14 mouse cellular contexts compared by ENCODE assay signal in the genomic region with DNA sequence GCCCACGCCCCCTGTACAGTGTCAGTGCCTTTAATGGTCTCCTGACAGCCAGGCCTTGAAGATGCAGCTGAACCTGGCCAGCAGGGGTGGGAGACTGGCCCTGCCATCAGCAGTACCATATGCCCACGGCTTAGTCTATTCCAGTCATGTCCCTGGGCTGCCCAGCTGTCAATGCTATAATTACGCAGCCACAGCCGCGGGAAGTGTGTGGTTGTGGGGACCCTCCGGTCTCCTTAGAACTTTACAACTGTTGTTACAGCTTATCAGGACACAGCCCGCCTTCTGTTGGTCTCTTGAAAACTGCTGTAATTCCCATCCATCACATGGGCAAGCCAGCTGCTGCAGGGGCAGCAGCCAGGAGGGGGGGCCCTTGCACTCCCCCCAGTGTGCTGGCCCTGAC.
DNase-seq lines count a peak whose midpoint lies in the region; ATAC-seq lines count a peak whose summit lies in the region.
"Had no signal": no experiment of that assay in that cellular context is flagged by ENCODE, and none has a peak within 500 bp of the region (broad histone marks: within the 10 kb centered on the region; RNA-seq: fewer than 3 reads in every experiment).

No protein-coding gene starts in this region.

- H3K36me3 ChIP-seq in heart, embryonic 10.5 days = no peaks in the 10 kb centered on the region
- no peaks in the 10 kb centered on the region for H3K36me3 ChIP-seq in neural tube, embryonic 13.5 days
- H3K36me3 ChIP-seq: G1E; neural tube, embryonic 15.5 days had no signal

- 0 out of 2 replicates have a peak, but pooled peaks have one; percentile 53 for ATAC-seq in neural tube, embryonic 13.5 days (ENCODE audit: low read depth)

- 50% methylated on average over 7 of the region's 7 CpGs for WGBS in heart, embryonic 10.5 days
- 36% methylated on average over 7 of the region's 7 CpGs for WGBS in neural tube, embryonic 13.5 days

- H3K9me3 ChIP-seq in heart, embryonic 10.5 days = no peaks in the 10 kb centered on the region
- H3K9me3 ChIP-seq in neural tube, embryonic 13.5 days = no peaks in the 10 kb centered on the region
- H3K9me3 ChIP-seq: neural tube, embryonic 15.5 days had no signal

- no peak overlapping the region for H3K4me2 ChIP-seq in neural tube, embryonic 13.5 days
- H3K4me2 ChIP-seq: hindbrain, embryonic 14.5 days; liver, embryonic 11.5 days; neural tube, embryonic 15.5 days had no signal

- no peak overlapping the region for H3K9ac ChIP-seq in neural tube, embryonic 13.5 days
- H3K9ac ChIP-seq: hindbrain, embryonic 14.5 days; neural tube, embryonic 15.5 days had no signal

- intact Hi-C loops in left cerebral cortex, postnatal 4 days (cut with DNase I) = no loop called here

- DNase-seq in heart, adult 11 months = peak; percentile 82
- DNase-seq in heart, embryonic 10.5 days (ENCODE audit: low spot score) = no peak
- DNase-seq in neural tube, embryonic 10.5 days (ENCODE audit: extremely low spot score, low spot score) = no peak
- DNase-seq in left cerebral cortex, postnatal 4 days = peak; percentile 4
- peak; percentile 48 for DNase-seq in retina, postnatal 1 day
- no peak for DNase-seq in gastrocnemius, postnatal 25 days
- DNase-seq: cerebellum, adult 11-12 months; kidney, adult 2 months had no signal

- no peak overlapping the region for H3K4me3 ChIP-seq in heart, embryonic 10.5 days
- H3K4me3 ChIP-seq in neural tube, embryonic 13.5 days = no peak overlapping the region
- H3K4me3 ChIP-seq: megakaryocyte, embryonic 14.5 days; neural tube, embryonic 15.5 days had no signal

- no peak overlapping the region for H3K27ac ChIP-seq in heart, embryonic 10.5 days
- no peak overlapping the region for H3K27ac ChIP-seq in neural tube, embryonic 13.5 days (replicated peaks)
- H3K27ac ChIP-seq: hindbrain, embryonic 14.5 days; neural tube, embryonic 15.5 days had no signal

- no peaks in the 10 kb centered on the region for H3K27me3 ChIP-seq in heart, embryonic 10.5 days (ENCODE audit: insufficient read depth, poor library complexity, severe bottlenecking)
- H3K27me3 ChIP-seq in neural tube, embryonic 13.5 days = no peaks in the 10 kb centered on the region
- H3K27me3 ChIP-seq: megakaryocyte, embryonic 14.5 days; neural tube, embryonic 15.5 days had no signal

- H3K4me1 ChIP-seq in heart, embryonic 10.5 days = no peaks in the 10 kb centered on the region
- H3K4me1 ChIP-seq in neural tube, embryonic 13.5 days (replicated peaks) = no peaks in the 10 kb centered on the region; the same call in 1 of the 2 replicates
- H3K4me1 ChIP-seq: megakaryocyte, embryonic 14.5 days; neural tube, embryonic 15.5 days had no signal

Comparison
In these comparisons a context has a peak if more than half of its experiments do, and no peak if none do; other contexts are left out.
1. DNase-seq: peak in heart, adult 11 months (single experiment), left cerebral cortex, postnatal 4 days (single experiment) and retina, postnatal 1 day (single experiment); none in heart, embryonic 10.5 days (single experiment), neural tube, embryonic 10.5 days (single experiment) and gastrocnemius, postnatal 25 days (single experiment).